Mouse (Mus musculus) C2C12 (cell line): ENCODE measurements around the gene Slc44a5.

Experiments used
- CEBPB ChIP-seq: IDR thresholded peaks from one replicate; pipeline ENCODE4 v1.6.1; 2011; ENCODE audit warnings: low read depth, mild to moderate bottlenecking, control low read depth, moderate library complexity
- CTCF ChIP-seq: IDR thresholded peaks from one replicate; pipeline ENCODE4 v1.5.1; 2011; ENCODE audit not compliant: control insufficient read depth, insufficient read depth, insufficient read length
- FOSL1 ChIP-seq: IDR thresholded peaks from one replicate; pipeline ENCODE4 v1.8.0; 2011; ENCODE audit warnings: mild to moderate bottlenecking, low read length; ENCODE audit not compliant: poor library complexity, insufficient read depth, severe bottlenecking
- MAX ChIP-seq: IDR thresholded peaks from one replicate; pipeline ENCODE4 v1.6.1; 2011; ENCODE audit warnings: mild to moderate bottlenecking, control low read depth
- MYOD1 ChIP-seq: IDR thresholded peaks from one replicate; pipeline ENCODE4 v1.6.1; 2011; ENCODE audit warnings: low read depth; ENCODE audit not compliant: control insufficient read depth, insufficient read length
- MYOG ChIP-seq: IDR thresholded peaks from one replicate; pipeline ENCODE4 v1.6.1; 2011; ENCODE audit not compliant: control insufficient read depth, insufficient read length; ENCODE audit errors: extremely low read depth
- USF1 ChIP-seq: IDR thresholded peaks from one replicate; pipeline ENCODE4 v1.6.1; 2011; ENCODE audit warnings: low read depth, mild to moderate bottlenecking, control low read depth, moderate library complexity

GRCm38 (mm10) chr3:154124890-154125575 is 151.8 kb downstream of the Slc44a5 start:
- no peak for TF ChIP-seq CTCF
- no peak for TF ChIP-seq MAX
- TF ChIP-seq USF1, result no peak
- no peak for TF ChIP-seq MYOD1
- TF ChIP-seq CEBPB, result no peak
- no peak for TF ChIP-seq FOSL1
- no peak for TF ChIP-seq MYOG
